Mouse (Mus musculus) mouse embryonic stem cell (cell line): Measurements from ENCODE around the gene Slc43a1.
"Not testable (repeated sequence)": the region's sequence is repeated elsewhere in the genome, so short reads cannot be mapped to it uniquely, and the experiment has no call there.

Experiments used
- in situ Hi-C, 2 experiments: fragments of 300-500 bp; cut with MboI; formaldehyde crosslinking; loops; 1 replicate in 1 of 2; 3 replicates in 1 of 2; pipeline ENCODE4 v1.14.3; 2019 to 2020; ENCODE audit warnings: low sequenced_read_pairs in 2 of 2, low pct_unique_long_range_greater_than_20kb in 1 of 2, mixed read lengths in 1 of 2; ENCODE audit not compliant: unreplicated experiment in 1 of 2

Gene Slc43a1

DNA sequence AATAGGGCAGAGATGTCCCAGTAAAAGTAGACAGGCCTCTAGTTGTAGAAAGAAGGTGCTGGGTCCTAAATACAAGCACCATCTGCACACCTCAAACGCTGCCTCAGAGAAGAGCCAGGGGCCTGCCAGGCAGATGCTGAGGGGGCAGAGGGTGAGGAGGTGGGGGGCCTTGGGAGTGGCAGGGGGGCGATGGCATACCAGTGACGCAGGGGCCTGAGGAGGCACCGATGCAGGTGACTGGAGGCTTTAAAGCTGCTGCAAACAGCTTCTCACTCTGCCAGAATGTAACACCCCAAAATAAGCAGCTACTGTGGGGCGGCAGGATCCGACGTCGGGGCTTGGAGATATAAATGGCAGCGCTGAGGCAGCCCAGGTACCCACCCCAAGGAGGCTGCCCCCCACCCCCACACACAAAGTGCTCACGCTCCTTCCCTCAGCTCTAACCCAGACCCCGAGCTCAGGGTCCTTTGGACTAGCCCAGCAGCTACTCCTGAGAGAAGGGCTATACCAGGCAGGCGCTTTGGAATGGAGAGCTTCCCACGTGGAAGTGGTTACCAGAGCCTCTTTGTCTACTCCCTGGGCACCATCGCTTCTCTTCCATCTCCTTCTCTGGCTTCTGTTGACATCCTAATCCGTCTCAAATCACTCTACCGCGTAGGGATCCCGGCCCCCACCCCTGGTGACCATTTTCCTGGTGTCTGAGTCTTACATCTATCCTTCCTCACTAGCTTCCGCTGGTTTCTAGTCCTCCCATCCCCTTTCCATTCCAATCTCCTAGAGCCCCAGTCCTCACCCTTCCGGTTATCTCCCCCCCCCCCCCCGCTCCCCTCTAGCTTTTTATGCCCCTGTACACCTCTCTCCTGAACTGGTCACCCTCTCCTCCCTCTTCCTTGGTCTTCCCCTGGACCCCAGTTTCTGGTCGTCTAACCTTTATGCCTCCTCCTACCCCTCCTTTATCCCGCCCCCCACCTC, 46.7 kb downstream of the Slc43a1 start:
- in situ Hi-C loops: no loop called here

DNA sequence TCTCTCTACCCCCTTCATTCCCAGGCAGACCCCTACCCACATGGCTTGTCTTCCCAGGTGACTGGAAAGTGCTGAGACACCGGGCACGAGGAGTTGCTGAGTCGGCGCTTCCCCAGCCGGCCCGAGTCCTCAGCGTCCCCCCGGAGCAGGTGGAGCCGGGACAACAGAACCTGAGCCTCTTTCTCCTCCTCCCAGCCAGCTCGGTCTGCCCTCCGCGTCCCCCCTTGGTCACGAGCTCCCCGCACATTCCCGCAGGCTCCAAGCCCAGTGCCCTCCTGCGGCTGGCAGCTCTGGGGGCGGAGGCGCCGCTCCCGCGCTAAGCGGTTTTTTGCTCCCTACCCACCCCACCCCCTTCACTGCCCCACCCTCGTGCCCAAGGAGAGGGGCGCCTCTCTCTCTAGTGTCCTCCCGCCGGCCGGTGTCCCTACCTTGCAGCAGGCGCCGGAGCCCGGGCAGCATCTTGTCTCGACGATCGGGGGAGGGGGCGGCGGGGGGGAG, 47.6 kb downstream of the Slc43a1 start, which contains the start of gene Rtn4rl2:
Rtn4rl2 (minus strand) TSS at position 477 of the 498 bp plus-strand sequence.
- in situ Hi-C loops: no loop called here

GRCm38 (mm10) chr2:84886821-84887281, 48.2 kb downstream of the Slc43a1 start:
- in situ Hi-C loops: no loop called here

GRCm38 (mm10) chr2:84887411-84888271, 49.0 kb downstream of the Slc43a1 start:
- in situ Hi-C loops: no loop called here

DNA sequence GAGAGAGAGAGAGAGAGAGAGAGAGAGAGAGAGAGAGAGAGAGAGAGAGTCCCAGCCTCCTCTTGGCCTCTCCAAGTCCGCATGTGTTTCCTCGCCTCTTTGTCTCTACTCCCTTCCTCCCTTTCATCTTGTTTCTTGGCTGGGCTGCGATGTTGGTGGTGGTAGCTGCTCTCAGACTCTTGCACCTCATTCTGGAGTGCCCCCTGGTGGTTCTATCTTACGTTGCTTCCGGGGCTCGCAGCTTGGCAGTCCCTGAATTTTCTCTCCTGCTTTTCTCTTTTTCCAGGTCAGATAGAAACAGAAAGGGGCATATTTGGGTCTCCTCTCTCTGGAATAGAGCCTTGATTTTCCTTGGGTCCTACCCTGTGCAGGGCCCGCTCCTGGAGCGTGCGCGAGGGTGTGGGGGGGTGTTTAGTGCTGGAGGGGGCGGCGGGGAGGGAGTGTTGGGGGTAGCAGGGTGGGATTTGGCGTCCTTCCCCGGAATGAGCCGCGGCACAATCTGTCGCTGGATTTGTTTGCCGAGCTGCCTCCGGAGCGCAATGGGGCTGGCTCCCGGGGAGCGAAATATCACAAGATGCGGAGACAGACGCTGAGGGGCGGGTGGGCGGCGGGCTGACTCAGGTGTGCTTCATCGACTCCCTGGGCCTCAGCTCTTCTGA, 50.1 kb downstream of the Slc43a1 start:
- in situ Hi-C loops: no loop called here

- in situ Hi-C loops: no loop called here
Measured at GRCm38 (mm10) chr2:84889316-84890044, 50.8 kb downstream of the Slc43a1 start.

DNA sequence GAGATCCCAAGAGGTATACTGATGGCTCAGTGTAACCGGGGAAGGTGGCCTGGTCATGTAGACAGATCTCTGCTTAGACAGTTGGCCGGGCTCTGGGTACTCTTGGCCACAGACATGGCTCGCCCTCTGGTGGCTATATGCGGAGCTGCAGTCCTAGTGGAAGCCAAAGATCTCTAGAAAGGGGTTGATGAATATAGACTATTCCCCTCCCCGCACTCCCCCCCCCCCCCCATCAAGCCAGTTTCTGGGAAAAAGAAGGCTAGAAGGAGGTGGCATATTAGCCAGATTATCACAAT, 51.3 kb downstream of the Slc43a1 start:
- in situ Hi-C loops: no loop called here

- in situ Hi-C loops: no loop called here
Measured at GRCm38 (mm10) chr2:84893359-84893758, 54.7 kb downstream of the Slc43a1 start.

DNA sequence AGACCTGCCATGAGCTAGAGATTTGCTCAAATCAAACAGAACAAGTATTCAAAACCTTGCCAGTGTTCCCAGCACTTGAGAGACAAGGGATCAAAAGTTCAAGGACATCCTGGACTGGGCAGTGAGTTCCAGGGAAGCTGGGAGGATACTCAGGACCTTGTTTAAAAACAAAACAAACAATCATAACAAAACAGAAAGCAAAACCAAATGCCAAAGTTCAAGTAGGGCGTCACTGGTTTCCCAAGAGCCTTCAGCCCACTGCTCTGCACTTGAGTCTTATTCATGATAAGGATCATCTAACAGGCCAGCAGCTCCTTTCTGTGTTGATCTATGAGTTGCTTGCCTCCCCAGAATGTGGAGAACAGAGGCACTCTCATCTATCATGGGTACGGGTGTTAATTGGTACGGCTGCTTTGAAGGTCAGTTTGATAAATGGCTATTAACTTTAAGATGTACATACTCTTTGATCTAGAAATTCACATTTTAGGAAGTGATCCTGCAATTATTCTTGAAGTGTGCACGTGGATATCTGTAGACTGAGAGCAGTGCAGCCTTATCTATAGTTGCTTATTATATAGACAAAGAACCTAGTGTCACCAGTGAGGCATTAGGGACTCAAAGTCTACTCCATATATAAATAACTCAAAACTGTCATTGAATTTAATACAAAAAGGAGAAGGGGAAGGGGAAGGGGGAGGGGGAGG, 57.0 kb downstream of the Slc43a1 start:
- in situ Hi-C loops: no loop called here

- in situ Hi-C loops: not testable (repeated sequence)
Measured at GRCm38 (mm10) chr2:84896686-84897085, 58.0 kb downstream of the Slc43a1 start.

- in situ Hi-C loops: no loop called here
Measured at GRCm38 (mm10) chr2:84912722-84913121, 74.1 kb downstream of the Slc43a1 start.
